Mouse (Mus musculus) mouse trophoblast stem cell (cell line): ENCODE data around the gene Olfr1282.
"Not testable (repeated sequence)": the region's sequence is repeated elsewhere in the genome, so short reads cannot be mapped to it uniquely, and the experiment has no call there.

Experiments used
- in situ Hi-C, 2 experiments: fragments of 300-500 bp; cut with MseI, MboI; formaldehyde crosslinking; loops; 2 replicates in 1 of 2; 3 replicates in 1 of 2; pipeline ENCODE4 v1.15.1; 2025

The Olfr1282 gene

GRCm38 (mm10) chr2:111335976-111336375, at the start of gene Olfr1282:
Gene Olfr1282, minus strand, starts transcription at chr2:111336076.
- in situ Hi-C loops: no loop called here

- in situ Hi-C loops: no loop called here
Observed at GRCm38 (mm10) chr2:111375222-111375621, 39.3 kb upstream of the Olfr1282 start, which contains the start of gene Olfr1284. Gene Olfr1284, plus strand, starts transcription at chr2:111375522.

GRCm38 (mm10) chr2:111366490-111366889, 30.6 kb upstream of the Olfr1282 start, which contains the start of gene Olfr1283:
Gene Olfr1283, plus strand, starts transcription at chr2:111366790.
- in situ Hi-C loops: no loop called here

GRCm38 (mm10) chr2:111333721-111334120, 2.2 kb downstream of the Olfr1282 start:
- in situ Hi-C loops: not testable (repeated sequence)

GRCm38 (mm10) chr2:111326220-111326619, 9.7 kb downstream of the Olfr1282 start, which contains the start of gene Olfr1281:
Gene Olfr1281, plus strand, starts transcription at chr2:111326520.
- in situ Hi-C loops: no loop called here

GRCm38 (mm10) chr2:111313717-111314116, 22.2 kb downstream of the Olfr1282 start, which contains the start of gene Olfr1280:
Gene Olfr1280, plus strand, starts transcription at chr2:111314017.
- in situ Hi-C loops: no loop called here

- in situ Hi-C loops: no loop called here
Observed at GRCm38 (mm10) chr2:111300374-111300773, 35.5 kb downstream of the Olfr1282 start, which contains the start of gene Olfr1279. Gene Olfr1279, plus strand, starts transcription at chr2:111300635.

GRCm38 (mm10) chr2:111298541-111298940, 37.3 kb downstream of the Olfr1282 start:
- in situ Hi-C loops: no loop called here

- in situ Hi-C loops: no loop called here
Observed at GRCm38 (mm10) chr2:111289836-111290235, 46.0 kb downstream of the Olfr1282 start, which contains the start of gene Olfr1278. Gene Olfr1278, plus strand, starts transcription at chr2:111290136.
